Mouse (Mus musculus) ES-Bruce4 (cell line): ENCODE results near the gene Degs1.

Experiments used
- EP300 ChIP-seq: IDR thresholded peaks from 2 replicates; pipeline ENCODE4 v1.6.1; 2011; ENCODE audit warnings: low read depth, low read length; ENCODE audit not compliant: insufficient read depth
- POLR2A ChIP-seq: IDR thresholded peaks from one replicate; pipeline ENCODE4 v1.8.1; 2011; ENCODE audit warnings: low read length; ENCODE audit not compliant: insufficient read depth

DNA sequence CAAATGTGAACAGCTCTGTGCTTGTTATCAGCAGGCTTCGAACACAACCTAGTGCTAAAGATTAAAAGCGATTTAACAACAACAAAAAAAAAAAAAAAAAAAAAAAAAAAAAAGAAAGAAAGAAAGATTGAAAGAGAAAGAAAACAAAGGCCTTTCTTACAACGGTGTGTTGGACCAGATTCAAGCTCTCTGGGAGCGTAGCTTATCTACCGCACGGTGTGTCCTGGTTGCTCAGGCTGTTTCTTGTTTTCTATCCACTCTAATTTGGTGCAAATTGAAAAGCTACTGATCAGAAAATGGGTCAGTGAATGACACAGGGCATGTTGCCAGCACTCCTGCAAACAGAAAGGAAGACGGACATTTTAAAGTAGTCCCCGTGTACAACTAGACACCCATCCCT is 33.3 kb downstream of the Degs1 start:
- TF ChIP-seq POLR2A (no peak), EP300 (no peak)
